Mouse (Mus musculus): ENCODE results near the gene Efcab12. TPM values are rescaled to one million over a fixed set of nuclear protein-coding genes. Genes with fewer than 3 reads are reported as not detected.
"Not testable (repeated sequence)": the region's sequence is repeated elsewhere in the genome, so short reads cannot be mapped to it uniquely, and the experiment has no call there.

Gene Efcab12
- under 1 TPM; 0.15 to 0.26 TPM for total RNA-seq (2021)
- long read RNA-seq, experiment 1: 0 reads
- long read RNA-seq, experiment 2: 0 reads

GRCm38 (mm10) chr6:115838161-115838597 lies at the start of gene Efcab12:
Efcab12 (minus strand) TSS chr6:115838412.
- DNase-seq (ENCODE audit: low spot score in 2 of 2): peak in 1 of 2 experiments; percentile 42

GRCm38 (mm10) chr6:115886894-115887293 lies 48.7 kb upstream of the Efcab12 start:
- no peak for DNase-seq (ENCODE audit: low spot score in 2 of 2)

DNA sequence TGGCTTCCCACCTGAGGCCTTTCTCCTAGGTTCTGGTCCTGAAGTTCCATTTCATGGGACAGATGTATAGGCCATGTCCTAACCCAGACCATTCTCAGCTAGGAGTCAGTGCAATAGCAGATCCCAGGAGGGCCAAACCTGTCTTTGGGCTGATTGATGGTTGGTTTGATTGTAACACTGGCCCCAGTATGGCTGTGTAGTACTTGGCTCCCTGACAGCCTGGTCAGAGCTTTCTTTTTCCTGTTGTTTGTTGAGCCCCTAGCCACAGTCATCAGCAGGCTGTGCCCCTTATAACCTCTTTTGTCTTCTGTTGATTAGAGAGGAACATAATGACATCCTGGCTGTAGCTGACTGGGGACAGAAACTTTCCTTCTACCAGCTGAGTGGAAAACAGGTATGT lies 45.8 kb upstream of the Efcab12 start:
- no peak for DNase-seq (ENCODE audit: low spot score in 2 of 2)

DNA sequence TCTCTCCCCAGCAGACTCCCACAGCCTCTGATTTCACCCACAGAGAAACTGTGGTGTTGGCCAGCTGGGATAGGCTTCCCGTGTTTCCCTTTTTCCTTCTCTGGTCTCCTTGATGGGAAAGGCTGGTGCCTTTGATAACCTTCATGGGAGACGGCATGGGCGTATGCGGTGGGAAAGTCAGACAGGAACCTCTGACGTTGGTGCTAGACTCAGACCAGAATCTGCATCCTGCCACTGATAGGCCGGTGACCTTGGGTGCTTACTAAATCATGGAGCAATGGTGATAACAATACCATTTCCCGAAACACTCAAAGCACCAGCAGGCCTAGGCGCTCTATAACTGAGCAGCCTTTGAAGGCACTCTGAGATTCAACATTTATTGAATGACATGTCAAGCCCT lies 42.5 kb upstream of the Efcab12 start:
- DNase-seq (ENCODE audit: low spot score in 2 of 2): no peak

GRCm38 (mm10) chr6:115879736-115880135 lies 41.5 kb upstream of the Efcab12 start:
- DNase-seq (ENCODE audit: low spot score in 2 of 2): no peak

DNA sequence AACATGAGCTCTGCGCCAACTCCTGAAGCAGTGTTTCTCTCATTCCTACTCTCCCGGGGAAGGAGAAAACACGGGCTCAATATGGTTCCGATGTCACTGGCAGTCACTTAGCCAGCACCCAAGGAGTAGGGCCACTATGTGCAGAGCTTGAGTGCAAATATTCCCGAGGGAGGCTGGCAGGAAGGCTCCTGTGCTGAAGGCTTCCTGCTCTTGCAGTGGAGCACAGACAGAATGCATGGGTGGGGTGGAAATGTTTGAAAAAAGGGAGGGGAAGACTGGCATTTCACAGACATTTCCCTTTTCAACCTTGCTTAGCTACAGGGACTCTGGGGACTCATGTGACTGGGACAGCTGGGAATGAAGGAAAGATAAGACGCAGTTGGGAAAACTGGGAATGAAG lies 40.5 kb upstream of the Efcab12 start:
- DNase-seq (ENCODE audit: low spot score in 2 of 2): no peak

GRCm38 (mm10) chr6:115877239-115877638 lies 39.0 kb upstream of the Efcab12 start:
- DNase-seq (ENCODE audit: low spot score in 2 of 2): no peak

DNA sequence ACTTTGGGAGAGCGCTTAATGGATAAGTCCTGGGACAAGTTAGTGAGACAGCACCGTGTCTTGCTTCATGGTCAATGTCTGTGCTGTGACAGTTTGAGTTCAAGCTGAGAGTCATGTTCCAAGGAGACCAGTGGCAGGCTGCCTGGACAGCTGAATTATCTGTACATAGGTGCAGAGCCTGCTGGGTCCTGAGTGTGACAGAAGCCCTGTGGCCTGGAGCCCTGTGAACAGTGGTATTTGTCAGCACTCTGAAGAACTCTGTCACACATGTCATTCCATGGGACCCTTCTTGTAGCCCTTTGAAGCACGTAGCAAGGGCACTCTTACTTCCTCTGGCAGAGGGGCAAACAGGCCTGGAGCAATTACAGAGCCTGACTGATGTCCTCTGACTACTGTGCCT lies 33.1 kb upstream of the Efcab12 start:
- DNase-seq (ENCODE audit: low spot score in 2 of 2): not testable (repeated sequence)

DNA sequence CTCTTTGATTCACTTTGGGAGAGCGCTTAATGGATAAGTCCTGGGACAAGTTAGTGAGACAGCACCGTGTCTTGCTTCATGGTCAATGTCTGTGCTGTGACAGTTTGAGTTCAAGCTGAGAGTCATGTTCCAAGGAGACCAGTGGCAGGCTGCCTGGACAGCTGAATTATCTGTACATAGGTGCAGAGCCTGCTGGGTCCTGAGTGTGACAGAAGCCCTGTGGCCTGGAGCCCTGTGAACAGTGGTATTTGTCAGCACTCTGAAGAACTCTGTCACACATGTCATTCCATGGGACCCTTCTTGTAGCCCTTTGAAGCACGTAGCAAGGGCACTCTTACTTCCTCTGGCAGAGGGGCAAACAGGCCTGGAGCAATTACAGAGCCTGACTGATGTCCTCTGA lies 28.9 kb upstream of the Efcab12 start:
- not testable (repeated sequence) for DNase-seq (ENCODE audit: low spot score in 2 of 2)

DNA sequence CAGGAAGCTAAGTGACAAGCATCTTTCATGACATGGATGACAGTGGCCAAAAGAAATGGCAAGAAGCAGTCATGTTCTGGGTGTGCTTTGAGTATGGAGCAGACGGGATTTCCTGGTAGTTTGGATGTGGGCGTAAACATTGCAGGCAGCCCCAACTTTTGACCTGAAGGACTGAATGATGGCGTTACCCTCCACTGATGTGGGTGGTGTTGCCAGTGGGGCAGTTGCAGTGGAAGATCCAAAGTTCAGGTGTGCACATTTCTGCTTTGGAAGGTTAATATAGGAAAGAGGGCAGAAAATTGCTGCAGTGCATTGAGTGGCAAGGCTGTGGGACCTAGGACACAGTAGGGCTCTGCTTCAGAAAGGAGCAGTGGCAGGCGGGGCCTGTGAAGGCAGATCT lies 27.0 kb upstream of the Efcab12 start:
- no peak for DNase-seq (ENCODE audit: low spot score in 2 of 2)

DNA sequence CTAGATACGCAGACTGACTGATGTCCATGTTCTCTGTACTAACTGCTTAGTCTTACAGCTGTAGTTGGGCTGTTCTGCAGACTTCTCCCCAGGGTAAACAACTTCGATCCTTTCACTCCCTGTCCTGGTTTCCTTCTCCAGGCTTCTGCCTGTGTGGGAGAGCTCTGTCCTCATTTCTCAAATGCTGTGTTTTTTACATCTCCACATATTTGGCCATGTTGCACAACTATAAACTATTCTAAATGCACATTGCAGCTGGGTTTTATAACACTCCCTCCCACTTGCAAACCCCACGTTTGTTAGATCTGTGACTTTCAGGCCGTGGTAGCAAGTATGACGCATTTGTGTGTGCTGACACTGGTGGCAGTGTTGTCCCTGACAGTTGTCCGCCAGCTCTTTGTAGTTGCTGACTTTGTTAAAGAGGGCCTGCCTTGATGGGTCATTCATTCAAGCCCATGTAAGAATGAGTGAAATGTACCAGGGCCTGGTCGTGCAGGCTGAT lies 25.2 kb upstream of the Efcab12 start:
- DNase-seq (ENCODE audit: low spot score in 2 of 2): no peak

- DNase-seq (ENCODE audit: low spot score in 2 of 2): no peak
These were observed 21.9 kb upstream of the Efcab12 start for GRCm38 (mm10) chr6:115860027-115860556.

GRCm38 (mm10) chr6:115859258-115859657 lies 21.0 kb upstream of the Efcab12 start:
- DNase-seq (ENCODE audit: low spot score in 2 of 2): no peak

DNA sequence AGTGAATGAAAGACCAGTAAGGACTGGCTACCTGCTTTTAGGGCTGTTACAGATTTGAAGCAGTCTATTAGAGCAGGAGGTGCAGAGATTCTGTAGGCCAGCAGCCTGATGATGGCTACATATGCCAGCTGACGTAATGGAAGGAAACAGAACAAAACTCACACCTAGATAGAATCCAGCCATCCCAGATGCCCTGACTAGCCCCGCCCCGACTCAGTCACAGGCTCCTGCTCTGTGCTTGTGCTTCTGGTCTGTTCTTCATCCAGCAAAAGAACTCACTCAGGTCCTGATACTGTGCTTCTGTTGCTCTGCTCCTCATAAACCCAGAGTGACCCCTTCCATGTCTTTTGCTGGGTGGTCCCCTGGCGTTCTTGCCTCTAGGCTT lies 18.1 kb upstream of the Efcab12 start:
- DNase-seq (ENCODE audit: low spot score in 2 of 2): no peak

GRCm38 (mm10) chr6:115855733-115856360 lies 17.6 kb upstream of the Efcab12 start:
- DNase-seq (ENCODE audit: low spot score in 2 of 2): no peak

DNA sequence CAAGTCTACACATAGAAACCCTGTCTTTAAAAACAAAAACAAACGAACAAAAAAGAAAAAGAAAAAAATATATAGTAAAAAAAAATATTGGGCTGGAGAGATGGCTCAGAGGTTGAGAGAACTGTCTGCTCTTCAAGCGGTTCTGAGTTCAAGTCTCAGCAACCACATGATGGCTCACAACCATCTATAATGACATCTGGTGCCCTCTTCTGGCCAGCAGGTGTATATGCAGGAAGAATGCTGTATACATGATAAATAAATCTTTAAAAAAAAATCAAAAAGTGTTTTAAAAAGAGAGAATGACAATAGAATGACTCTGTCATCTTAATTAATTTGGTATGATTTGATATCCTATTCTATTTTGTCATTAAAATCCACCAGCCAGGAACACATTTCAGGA lies 16.2 kb upstream of the Efcab12 start:
- DNase-seq (ENCODE audit: low spot score in 2 of 2): no peak

DNA sequence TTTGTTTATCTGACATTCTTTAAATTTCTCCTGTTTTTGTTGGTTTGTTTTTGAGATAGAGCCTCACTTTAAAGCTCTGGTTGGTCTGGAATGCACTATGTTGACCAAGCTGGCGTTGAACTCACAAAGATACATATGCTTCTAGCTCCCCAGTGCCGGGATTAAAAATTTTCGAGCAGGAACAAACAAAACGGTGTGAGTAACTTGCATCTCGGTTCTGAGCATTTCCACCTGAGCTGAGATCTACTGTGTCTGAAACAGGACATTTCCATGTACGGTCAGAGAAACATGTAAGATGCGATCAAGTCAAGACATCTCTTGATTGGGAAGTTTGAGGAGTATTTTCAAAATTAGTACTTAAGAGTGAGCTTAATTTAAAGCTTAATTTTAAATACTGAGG lies 15.8 kb upstream of the Efcab12 start:
- DNase-seq (ENCODE audit: low spot score in 2 of 2): no peak

GRCm38 (mm10) chr6:115853091-115853813 lies 15.0 kb upstream of the Efcab12 start, which contains the start of the genes Mbd4 and Ift122:
Mbd4 (minus strand) TSS chr6:115853371.
Ift122 (plus strand) TSS chr6:115853470.
- DNase-seq (ENCODE audit: low spot score in 2 of 2): peak; percentile 92 to 97

DNA sequence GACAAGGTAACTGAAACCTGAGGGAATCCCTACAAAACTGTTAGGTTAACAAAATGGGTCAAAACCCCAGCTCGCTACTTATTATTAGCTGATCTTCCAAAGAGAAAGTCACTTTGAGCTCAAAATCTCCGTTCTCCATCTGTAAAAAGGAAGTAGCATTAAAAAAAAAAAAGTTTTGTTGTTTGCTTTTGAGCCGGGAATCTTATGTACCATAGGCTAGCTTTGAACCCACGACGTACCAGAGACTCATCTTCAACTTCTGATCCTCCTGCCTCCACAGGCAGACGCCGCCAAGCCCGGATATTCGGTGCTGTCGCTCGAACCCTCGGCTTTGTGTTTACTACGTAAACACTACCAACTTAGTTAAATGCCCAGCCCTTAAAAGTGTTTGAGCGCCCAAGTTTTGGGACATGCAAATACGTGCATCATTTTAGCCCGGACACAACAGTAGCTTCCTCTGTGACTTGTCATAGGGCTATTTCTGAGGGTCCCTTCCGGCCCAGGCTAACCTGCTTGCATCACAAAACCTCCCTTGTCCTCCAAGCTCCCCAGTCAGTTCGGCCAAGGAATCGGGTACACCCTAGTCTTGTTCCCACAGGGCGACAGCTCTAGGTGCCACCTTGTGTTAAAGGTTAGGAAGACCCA lies 14.4 kb upstream of the Efcab12 start:
- no peak for DNase-seq (ENCODE audit: low spot score in 2 of 2)

- DNase-seq (ENCODE audit: low spot score in 2 of 2): no peak
These were observed 10.5 kb upstream of the Efcab12 start for GRCm38 (mm10) chr6:115848598-115849304.
